Mouse (Mus musculus) E14TG2a.4 (cell line): Measurements from ENCODE around the gene H60b.

Source experiments
- CTCF ChIP-seq: conservative IDR thresholded peaks from 2 replicates; pipeline ENCODE4 v1.5.1; 2014; ENCODE audit warnings: low read length
- NANOG ChIP-seq: IDR thresholded peaks from 2 replicates; pipeline ENCODE4 v1.6.1; 2014; ENCODE audit warnings: borderline replicate concordance, low read length, mixed read lengths

- TF ChIP-seq CTCF (no peak), NANOG (no peak)
Observed at GRCm38 (mm10) chr10:22322858-22323257, 164.5 kb downstream of the H60b start.
